Mouse (Mus musculus) embryo, embryonic 10.5 days (tissue): ENCODE measurements around the gene Adgrd1.

ENCODE experiments used
- DNase-seq: peaks from one replicate; pipeline ENCODE4 v3.0.0-alpha.2; 2015; ENCODE audit warnings: low spot score

Gene Adgrd1

DNA sequence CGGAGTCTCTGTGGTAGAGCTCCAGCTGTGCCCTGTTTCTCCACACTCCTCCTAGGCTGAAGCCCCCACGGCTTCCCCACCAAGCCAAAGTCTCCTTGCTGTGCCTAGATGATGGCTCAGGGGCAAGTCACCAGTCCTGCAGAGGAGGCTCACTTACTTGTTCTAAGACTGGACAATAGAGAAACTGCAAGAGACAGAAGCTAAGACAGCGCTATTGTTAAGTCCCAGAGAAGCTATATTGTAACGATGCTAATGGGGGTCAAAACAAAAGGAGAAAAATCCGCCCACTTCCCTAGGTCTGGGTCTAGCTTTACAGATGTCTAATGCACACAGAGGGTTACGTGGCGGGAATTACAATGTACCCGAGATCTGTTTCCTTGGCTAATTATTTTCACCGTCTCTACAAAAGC lies 59.4 kb downstream of the Adgrd1 start:
- DNase-seq, result peak; percentile 84

DNA sequence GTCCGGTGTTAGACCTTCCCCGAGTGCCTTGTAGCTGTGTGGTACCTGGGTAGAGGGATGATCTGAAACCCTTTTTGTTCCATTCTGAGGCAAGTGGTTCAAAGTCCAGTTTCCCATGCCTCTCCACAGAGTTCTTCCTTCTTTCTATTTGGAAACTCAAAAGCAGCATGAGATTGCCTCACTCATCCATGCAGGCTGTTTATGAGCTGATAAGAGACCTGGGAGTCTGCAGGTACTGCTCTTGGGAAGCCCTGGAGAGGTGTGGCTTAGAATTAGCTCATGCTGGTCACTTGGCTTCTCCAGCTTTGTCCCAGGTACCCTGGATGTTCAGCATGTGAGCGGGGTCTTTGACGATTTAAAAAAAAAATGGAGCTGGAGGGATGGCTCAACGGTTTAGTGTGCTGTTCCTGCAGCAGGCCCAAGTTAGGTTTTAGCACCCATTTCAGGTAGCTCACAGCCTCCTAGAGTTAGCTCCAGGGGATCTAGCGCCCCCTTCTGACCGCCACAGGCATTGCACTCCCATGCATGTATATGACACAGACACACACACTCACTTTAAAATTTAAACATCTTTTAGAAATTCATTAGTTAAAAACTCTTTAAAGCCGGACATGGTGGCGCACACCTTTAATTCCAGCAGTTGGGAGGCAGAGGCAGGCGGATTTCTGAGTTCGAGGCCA lies 65.0 kb downstream of the Adgrd1 start:
- no peak for DNase-seq

DNA sequence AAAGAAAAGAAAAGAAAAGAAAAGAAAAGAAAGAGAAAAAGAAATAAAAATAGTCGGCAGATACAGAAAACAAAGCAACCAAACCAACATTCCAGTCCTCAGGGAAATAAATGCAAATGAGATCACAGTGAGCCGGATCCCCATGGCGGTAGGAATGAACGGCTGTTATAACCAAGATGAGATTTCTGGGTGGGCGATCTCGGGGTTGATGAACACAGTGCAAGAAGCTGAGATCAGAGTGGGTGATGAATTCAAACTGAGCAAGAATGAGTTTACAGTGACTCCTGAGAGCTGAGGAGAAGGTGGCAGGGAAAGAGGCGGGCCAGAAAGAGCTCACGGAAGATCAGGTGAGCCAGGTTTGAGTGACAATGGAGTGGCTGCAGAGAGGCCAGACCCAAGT lies 66.9 kb downstream of the Adgrd1 start:
- no peak for DNase-seq

DNA sequence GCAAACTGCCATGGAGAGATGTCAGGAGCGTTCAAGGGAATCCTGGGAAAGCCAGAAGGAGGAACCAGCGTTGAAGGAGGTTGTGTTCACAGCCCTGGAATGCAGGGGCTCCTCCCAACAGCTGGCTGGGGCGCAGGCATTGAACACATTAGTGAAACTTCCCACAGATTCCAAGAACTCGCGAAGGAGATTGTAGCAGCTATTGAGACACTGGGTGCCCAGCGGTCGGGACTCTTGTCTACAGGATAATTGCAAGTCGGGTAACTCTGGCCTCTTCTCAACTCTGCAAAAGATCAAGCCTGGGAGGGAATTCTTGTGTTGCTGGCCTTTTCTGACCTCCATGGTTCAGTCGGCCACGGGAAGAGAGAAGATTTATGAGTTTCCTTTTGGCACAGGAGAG lies 67.5 kb downstream of the Adgrd1 start:
- DNase-seq, result peak; percentile 69

DNA sequence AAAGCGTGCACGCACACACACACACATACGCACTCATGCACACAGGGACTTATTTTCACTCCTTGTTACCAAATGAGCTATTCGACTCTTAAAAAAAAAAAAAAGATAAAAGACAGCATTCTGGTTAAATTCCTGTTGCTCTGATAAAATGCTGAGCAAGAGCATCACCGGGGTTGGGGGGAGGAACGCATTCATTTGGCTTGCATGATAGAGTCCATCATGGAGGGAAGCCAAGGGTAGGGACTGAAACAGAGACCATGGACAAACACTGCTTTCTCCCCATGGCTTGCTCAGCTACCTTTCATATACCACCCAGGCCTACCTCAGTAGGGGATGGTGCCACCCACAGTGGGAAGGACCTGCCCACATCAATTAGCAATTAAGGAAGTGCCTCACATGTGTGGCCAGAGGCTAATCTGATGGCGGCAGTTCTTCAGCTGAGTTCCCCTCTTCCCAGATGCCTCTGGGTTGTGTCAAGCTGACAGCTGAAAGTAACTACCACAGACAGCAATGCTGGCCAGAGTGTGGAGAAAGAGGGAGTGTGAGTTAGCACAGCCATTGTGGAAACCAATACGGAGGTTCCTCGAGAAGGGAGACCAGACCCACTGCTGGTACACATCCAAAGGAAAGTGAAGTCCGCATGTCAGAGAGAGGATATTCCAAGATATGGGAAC lies 68.5 kb downstream of the Adgrd1 start:
- no peak for DNase-seq

DNA sequence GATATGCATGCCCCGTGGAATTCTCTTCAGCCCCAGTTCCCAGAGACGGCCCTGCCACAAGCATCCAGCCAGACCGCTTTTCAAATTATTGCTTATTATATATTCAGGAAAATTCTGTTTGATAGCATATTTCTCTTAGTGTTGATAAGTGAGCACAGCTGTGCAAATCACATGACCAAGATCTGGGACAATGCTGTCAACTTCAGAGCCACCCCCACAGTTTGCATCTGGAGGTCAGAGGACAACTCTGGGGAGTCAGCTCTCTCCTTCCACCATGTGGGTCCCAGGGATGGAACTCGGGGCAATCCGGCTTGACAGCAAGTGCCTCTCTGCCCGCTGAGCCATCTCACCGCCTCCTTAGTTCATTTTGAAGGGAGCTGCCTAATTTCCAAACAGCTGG lies 69.0 kb downstream of the Adgrd1 start:
- no peak for DNase-seq

DNA sequence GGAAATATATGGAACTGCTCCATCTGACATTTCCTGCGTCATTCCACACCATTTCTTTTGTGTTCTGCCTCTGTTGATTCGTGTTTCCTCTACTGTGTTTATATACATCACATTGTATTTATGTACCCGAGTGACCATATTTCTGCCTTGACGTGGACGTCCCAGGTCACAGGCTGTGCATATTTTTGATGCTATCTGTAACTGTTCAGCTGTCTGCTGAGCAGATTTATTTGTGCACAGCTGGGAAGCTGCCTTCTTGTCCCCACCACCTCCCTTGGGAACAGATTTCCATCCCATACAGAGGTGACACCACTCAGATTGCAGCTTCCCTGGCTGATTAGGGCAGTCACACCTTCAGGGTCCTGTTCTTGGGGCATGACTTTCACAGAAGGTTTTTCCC lies 72.5 kb downstream of the Adgrd1 start:
- peak; percentile 40 for DNase-seq

DNA sequence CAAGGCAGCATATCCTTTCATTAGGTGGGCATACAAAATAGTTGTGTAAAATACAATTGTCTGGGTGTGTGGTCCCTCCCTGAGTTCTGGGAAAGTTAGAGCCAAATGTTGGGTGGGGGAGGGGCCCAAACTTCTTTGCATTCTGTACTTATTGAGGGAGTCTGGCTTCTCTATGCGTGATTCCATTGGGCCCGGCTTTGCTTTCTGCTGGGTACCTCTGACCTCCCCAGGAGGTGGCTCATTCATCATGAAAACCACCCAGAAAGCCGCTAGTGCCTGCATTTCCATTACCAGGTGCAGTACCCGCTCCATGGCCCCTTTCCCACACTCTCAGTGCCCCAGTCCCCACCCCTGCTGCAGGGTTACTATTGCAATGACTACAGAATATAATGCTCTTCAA lies 73.0 kb downstream of the Adgrd1 start:
- DNase-seq, result peak; percentile 72

DNA sequence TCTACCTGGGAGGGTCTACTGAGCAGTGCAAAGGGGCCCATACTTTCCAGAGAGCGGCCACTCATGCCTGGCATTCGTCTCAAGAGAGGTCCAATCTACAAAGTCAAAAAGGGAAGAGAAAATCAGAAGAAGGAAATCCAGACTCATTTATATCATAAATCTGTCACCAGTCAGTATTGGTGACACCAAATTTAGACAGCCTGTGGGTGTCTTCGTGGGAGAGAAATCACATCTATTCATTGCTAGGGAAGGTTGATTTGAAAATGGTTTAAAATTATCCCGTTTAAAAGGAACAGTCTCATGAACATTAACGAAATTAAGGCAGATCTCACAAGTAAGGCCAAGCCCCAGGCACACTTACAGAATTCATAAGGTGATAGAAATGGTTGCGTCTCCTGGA lies 76.0 kb downstream of the Adgrd1 start:
- no peak for DNase-seq

DNA sequence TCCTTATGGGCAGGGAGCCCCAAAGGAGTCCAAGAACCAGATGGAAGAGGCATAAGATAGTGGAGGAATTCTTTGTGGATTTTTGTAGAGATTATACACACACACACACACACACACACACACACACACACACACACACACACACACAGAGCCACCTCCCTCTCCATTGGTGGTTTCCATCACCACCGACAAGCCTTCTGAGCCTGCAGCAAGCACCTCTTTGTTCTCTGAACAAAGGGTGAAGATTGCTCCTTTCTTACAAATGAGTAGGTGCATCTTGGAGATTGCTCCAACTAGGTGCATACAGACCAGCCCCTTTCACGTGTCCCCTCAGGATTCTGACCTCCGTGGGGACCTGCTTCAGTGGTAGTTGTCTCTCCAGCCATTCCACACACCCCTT lies 79.4 kb downstream of the Adgrd1 start:
- DNase-seq, result no peak

DNA sequence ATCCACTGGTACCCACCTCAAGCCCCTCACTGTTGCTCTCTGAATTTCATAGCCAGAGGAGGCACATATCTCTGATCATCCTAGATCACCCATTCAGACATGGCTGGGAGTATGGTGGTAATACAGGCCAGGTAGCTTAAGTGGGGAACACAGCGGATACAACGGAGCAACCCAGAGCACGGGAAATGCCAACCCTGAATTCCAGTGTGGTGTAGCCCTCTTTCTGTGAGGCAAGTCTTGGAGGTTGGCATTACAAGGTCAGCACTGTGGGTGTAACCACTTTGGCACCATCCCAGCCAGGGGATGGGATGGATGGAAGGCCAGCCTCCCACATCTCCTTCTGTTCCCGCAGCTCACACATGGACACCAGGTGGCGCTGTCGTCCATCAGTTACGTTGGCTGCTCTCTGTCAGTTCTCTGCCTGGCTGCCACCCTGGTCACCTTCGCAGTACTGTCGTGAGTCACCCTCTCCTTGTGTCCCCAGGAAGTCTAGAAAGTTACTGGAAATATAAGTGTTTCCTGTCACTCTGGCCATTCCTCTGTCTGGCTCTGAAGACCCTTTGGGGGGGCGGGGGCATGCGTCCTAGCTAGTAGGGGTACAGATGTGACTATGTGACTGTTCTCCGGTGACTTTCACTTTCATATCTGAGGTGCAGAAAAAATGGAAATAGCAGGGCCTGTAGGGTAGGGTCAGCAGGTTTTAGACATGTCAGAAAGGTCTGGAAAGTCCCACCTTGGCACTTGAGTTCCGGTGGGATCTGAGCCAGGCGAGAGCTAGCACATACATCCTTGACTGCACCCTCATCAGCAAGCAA lies 81.4 kb downstream of the Adgrd1 start:
- DNase-seq, result peak; percentile 89

DNA sequence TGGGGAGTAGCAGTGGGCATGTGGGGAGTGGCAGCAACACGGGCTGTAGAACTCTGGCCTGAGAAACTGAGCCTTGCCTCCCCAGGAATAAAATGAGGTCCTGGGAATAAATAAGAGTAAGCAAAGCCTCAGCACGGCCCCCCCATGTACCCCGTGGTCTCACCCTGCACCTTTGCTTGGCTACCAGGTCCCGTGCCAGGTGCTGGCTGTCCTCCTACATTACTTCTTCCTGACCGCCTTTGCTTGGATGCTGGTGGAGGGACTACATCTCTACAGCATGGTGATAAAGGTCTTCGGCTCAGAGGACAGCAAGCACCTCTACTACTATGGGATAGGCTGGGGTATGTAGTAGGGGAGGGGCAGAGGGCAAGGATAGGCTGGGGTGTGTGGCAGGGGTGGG lies 82.8 kb downstream of the Adgrd1 start:
- no peak for DNase-seq

DNA sequence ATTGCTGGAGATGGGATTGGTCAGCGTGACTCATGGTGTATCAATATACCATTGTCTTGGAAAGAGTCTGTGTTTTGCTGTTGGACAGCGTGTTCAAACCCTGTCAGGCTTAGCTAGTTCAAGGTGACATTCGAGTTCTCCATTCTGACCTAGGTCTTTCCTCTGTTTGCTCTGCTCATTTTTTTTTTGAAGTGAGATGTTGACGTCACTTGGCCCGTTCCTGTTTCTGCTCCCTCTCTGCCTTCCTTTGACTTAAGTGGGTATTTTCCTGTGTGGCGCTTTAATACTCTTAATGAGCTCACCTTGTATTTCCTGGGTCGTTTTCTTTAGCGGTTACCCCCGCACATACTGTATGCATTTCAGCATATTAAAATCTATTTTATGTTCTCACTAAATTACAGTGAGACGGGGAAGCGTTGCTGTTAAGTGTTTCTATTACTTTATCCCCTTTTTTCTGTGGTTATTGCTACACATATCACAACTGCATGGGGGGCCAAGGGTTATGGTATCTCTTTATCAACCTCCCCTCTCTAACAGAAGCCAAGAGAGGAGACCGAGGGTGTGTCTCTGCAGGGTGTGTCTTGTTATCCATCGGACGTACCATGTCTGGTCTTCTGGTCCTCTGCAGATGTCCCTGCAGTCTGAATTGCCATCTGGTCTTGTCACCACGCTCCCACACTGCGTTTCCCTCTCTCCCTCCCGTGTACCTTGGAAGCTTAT lies 83.6 kb downstream of the Adgrd1 start:
- no peak for DNase-seq

DNA sequence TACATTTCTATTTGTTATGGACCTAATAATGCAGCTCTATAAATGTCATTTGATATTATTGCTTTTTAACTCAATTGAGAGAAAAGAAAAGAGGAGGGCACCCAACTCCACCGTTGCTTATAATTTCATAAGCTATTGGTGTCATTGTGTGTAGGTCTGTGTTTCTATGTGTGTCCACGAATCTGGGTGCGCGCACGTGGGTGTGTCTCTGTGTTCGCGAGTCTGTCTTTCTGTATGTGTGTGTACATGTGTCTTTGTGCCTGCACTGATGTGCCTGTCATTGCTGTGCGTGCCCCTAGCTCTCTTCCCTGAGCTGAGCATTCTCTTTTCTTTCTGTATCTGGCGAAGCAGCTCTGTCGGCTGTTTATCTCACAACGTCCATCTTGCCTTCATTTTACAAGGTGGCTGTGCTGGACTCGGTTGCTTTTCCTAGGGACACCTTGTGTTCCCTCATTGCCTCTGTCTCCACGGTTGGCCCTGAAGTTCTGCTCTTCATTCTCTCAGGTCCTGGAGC lies 84.2 kb downstream of the Adgrd1 start:
- DNase-seq, result no peak

DNA sequence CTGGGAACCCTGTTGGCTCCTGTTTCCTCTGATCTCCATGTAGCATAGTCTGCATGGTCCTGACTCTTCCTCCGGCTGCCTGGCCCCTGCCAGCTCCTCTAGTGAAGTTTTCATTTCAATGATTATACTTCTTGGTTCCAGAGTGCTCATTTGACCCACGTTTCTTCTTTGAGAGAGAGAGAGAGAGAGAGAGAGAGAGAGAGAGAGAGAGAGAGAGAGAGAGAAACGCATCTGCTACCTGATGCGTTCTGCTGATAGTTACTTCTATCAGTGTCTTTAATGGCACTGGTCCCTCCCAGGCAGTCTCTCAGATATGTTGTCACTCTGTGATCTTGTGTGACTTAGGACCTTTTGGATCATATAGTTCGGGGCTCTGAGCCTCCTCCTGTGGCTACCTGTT lies 84.9 kb downstream of the Adgrd1 start:
- no peak for DNase-seq

DNA sequence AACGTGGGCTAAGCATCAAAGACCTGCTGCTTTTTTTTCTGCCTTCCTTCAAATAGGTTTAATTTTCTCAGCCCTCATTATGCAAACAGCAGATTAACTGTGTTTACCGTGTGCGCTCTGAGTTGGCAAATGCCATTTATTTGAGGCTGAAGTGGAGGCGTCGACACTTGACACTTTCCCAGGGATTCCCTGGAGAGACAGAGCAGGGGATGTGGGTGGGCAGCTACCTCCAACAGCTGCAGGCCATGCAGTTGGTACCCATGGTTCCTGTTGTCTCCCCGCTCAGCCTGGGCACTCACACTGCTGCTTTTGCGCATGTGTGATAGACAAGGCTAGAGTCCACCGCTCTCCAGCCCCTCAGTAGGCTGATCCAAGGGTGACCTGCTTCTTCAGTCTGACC lies 86.0 kb downstream of the Adgrd1 start:
- DNase-seq, result no peak

DNA sequence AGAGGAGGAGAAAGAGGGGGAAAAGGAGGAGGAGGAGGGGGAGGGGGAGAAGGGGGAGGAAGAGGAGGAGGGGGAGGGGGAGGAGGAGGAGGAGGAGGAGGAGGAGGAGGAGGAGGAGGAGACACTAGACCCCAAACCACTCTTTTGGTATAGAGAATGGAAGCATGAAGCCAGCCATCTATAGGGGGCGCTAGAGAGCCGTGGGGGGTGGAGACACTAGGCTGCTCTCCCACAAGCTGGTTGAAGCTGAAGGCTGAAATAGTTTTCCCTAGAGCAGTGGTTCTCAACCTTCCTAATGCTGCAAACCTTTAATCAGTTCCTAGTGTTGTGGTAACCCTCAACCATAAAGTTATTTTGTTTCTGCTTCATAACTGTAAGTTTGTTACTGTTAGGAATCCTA lies 89.7 kb downstream of the Adgrd1 start:
- DNase-seq, result peak; percentile 62

DNA sequence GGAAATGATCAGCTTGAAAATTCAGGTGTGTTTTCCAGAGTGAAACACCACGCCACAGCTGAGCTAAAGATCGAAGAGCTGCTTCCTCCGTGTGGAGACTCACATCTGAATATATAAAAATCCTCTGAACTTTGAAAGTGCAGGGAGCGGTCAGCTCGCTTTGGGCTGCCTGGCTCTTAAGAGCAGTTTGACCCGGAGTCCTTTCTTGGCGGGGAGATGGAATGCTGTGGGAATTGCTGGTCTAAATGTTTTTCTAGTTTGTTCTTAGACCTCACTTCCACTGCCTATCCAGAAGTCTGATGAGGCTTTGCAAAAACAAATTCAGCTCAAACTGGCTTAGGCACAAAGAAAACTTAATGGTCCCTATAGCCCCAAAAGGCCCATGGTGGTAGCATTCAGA lies 90.4 kb downstream of the Adgrd1 start:
- no peak for DNase-seq

DNA sequence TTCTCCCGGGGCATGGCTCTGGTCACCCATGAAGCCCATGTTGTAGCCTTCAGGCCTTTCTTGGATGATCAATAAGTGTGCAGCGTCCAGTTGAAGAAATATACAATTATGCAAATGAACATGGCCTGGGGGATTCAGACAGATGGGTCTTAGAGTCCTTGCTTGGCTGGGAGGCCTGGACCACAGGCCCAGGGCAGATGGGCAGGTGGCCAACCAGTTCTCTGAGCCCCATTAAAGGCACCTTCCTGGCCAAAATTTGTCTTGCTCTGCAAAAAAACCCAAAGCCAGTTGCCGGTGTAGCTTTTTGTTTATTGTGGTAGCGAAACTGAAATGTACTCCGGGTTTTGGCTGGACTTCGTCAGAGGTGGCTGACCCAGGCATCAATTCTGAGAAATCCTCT lies 92.5 kb downstream of the Adgrd1 start:
- DNase-seq, result no peak

DNA sequence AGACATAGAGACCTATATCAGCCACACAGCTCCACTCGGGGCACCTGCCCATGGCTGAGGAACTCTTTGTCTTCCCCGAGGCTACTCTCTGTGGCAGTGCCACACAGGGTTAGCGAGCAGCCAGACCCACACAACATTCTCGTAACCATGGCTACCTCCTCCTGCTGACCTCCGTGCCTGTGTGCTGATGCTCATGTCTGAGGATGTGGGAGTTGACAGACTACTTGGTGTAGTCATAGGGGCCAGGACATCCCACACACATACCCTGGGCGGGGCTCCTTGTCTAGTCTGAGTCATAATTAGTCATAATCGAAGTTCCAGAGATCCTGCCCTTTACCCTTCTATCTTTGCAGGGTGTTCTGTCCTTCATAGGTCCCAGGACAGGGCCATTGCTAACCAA lies 93.5 kb downstream of the Adgrd1 start:
- no peak for DNase-seq

DNA sequence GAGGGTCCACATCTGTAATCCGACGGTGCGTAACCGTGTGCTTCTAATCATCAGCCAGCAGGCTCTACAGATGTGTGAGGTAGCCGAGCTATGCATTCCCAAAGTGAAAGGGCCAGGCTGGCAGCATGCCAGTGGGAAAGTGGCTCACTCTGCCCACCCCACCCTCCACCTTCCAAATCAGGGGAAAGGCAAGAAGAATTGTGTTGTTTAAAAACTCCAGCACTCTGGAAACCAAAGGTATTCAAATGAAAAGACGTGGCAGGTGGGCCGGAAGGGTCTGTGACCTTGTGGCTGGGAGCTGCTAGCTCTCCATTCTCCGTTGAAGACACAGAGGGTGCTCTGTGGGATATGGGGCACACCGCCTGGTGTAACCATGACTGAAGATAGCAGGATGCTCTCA lies 100.0 kb downstream of the Adgrd1 start:
- no peak for DNase-seq

DNA sequence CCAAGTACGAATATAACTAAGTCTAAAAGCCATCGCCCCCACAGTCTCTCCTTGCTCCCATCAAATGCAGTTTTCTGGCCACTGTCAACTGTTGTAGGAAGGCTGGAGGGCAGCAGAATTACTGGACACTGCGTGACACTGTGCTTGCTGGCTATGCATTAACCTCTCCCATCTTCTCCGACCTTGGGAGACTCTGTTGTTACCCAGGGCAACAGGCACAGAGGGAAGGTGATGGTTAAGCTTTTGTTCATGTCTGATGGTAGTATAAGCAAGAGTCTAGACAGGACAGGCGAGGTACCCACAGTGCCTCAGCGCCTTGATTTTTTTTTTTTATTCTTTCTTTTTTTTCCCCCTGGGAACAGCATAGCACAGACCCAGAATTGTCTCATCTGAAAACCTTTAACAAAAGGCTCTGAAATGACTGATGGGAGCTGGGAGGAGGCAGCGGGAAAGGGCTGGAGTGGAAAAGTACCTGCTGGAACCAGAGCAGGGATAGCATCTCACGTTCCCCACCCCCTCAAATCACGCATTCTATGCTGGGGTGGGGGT lies 100.5 kb downstream of the Adgrd1 start:
- no peak for DNase-seq
